Mouse (Mus musculus) heart, embryonic 11.5 days (tissue): ENCODE data around the gene Zfp526. TPM values are rescaled to one million over a fixed set of nuclear protein-coding genes. Genes with fewer than 3 reads are reported as not detected.

Experiments used
- ATAC-seq: fragments of 200-750 bp; cut with Nextera tagmentation; replicated peaks from 2 replicates; pipeline ENCODE4 v1.8.0; 2017; ENCODE audit warnings: moderate library complexity; ENCODE audit not compliant: insufficient number of reproducible peaks, low FRiP score, low TSS enrichment
- H3K27ac ChIP-seq: fragments of 300-500 bp; sonication (generic); 2 replicates; pipeline ENCODE4 v1.5.1; 2014; ENCODE audit warnings: mild to moderate bottlenecking, low read depth, low read length
- H3K27me3 ChIP-seq: fragments of 300-500 bp; sonication (generic); 2 replicates; pipeline ENCODE4 v1.6.1; 2014; ENCODE audit warnings: mild to moderate bottlenecking, low read length, mixed read lengths; ENCODE audit not compliant: control insufficient read depth, insufficient read depth
- H3K36me3 ChIP-seq: fragments of 300-500 bp; sonication (generic); 2 replicates; pipeline ENCODE4 v1.6.1; 2014; ENCODE audit warnings: mild to moderate bottlenecking, low read length, moderate library complexity, mixed read lengths; ENCODE audit not compliant: control insufficient read depth, insufficient read depth
- H3K4me1 ChIP-seq: fragments of 300-500 bp; sonication (generic); 2 replicates; pipeline ENCODE4 v1.6.1; 2014; ENCODE audit warnings: low read length; ENCODE audit not compliant: control insufficient read depth, insufficient read depth
- H3K4me2 ChIP-seq: fragments of 300-500 bp; sonication (generic); 2 replicates; pipeline ENCODE4 v1.6.1; 2014; ENCODE audit warnings: mild to moderate bottlenecking, moderate library complexity
- H3K4me3 ChIP-seq: fragments of 300-500 bp; sonication (generic); 2 replicates; pipeline ENCODE4 v1.5.1; 2014; ENCODE audit warnings: low read depth, low read length
- H3K9ac ChIP-seq: fragments of 300-500 bp; sonication (generic); 2 replicates; pipeline ENCODE4 v1.6.1; 2014; ENCODE audit warnings: mild to moderate bottlenecking, low read depth, low read length, moderate library complexity
- H3K9me3 ChIP-seq: fragments of 300-500 bp; sonication (generic); replicated peaks from 2 replicates; pipeline ENCODE4 v1.6.1; 2016; ENCODE audit warnings: low read length; ENCODE audit not compliant: control insufficient read depth
- WGBS: fragments of 180-500 bp; shearing (Covaris S2); extraction: QIAGEN DNeasy Blood & Tissue Kit; methylation state at CpG from one replicate; pipeline ENCODE4 v1.1.7; 2014; ENCODE audit not compliant: insufficient replicate concordance; 5-methylcytosine and 5-hydroxymethylcytosine counted together
- microRNA-seq: library from miRNA; unstranded; fragments of <30 nt; microRNA quantifications from one replicate; pipeline ENCODE4, GENCODE M21; 2016; ENCODE audit warnings: borderline number of aligned reads
- polyA plus RNA-seq: library from polyadenylated mRNA; unstranded; fragments of >200 nt; fragmentation: Nextera tagmentation; extraction: Ambion mirVana; gene quantifications from 2 replicates; pipeline ENCODE4 v1.2.1, GENCODE M21; 2014

The Zfp526 gene
- polyA plus RNA-seq, 1 experiment from 2014 or later, result 2.7 TPM

GRCm38 (mm10) chr7:25272445-25273258 lies 51.4 kb downstream of the Zfp526 start:
- 72% methylated on average over 38 of the region's 38 CpGs for WGBS

DNA sequence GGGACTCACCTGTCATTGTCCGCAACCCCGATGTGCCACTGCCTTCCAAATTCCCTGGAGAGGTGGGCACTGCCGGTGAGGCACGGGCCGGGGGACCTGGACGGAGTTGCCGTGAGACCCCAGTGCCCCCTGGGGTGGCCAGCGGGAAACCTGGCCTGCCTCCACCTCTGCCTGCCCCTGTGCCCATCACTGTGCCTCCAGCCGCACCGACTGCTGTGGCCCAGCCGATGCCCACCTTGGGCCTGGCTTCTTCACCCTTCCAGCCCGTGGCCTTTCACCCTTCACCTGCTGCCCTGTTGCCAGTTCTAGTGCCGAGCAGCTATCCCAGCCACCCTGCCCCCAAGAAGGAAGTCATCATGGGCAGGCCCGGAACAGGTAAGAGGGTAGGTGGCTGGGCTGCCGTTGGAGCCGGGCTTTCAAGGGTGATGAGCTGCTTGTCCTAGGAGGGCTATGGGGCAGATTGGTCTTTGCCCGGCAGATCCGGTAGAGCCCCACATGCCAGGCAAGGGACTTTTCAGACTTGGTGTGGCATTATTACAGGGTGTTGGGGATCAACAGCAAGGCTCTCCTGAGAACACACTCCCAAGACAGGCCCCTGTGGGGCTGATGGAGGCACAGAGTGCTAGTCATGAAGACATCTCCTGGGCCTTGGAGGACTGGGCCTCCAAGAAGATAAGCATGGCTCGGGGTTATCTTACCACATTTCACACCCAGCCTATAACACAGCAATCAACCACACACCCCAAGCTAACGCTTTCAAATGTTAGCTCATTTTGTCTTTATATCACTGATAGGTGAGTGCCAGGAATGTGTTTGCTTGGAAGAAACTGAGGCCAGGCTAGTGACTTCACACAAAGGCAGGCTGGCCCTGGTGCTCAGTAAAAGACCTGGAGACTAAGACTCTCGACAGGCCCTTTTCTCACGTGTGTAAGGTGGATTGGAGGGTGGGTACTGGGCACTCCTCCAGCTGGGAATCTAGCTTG lies 52.3 kb downstream of the Zfp526 start:
- peak overlapping the region; percentile 9; the same call in 1 of the 2 replicates for H3K4me2 ChIP-seq
- H3K27ac ChIP-seq, result no peak overlapping the region
- H3K9me3 ChIP-seq, result no peaks in the 10 kb centered on the region
- H3K4me1 ChIP-seq, result peaks cover 62% of the 10 kb centered on the region
- 80% methylated on average over 22 of the region's 22 CpGs for WGBS
- peaks cover 16% of the 10 kb centered on the region; the same call in 1 of the 2 replicates for H3K36me3 ChIP-seq
- H3K27me3 ChIP-seq, result no peaks in the 10 kb centered on the region
- 0 out of 2 replicates have a peak overlapping the region, but pooled peaks have one; percentile 5 for H3K4me3 ChIP-seq
- peak overlapping the region; percentile 16; the same call in 1 of the 2 replicates for H3K9ac ChIP-seq
- no peak for ATAC-seq

More at GRCm38 (mm10) chr7:25272445-25273258, 51.4 kb downstream of the Zfp526 start:
- no peak overlapping the region for H3K4me2 ChIP-seq
- H3K4me1 ChIP-seq, result peaks cover 58% of the 10 kb centered on the region
- peaks cover 16% of the 10 kb centered on the region; the same call in 1 of the 2 replicates for H3K36me3 ChIP-seq
- H3K27ac ChIP-seq, result no peak overlapping the region
- H3K9ac ChIP-seq, result no peak overlapping the region
- no peak for ATAC-seq
- H3K9me3 ChIP-seq, result no peaks in the 10 kb centered on the region
- H3K27me3 ChIP-seq, result no peaks in the 10 kb centered on the region
- H3K4me3 ChIP-seq, result no peak overlapping the region

- peaks cover 57% of the 10 kb centered on the region for H3K4me1 ChIP-seq
These were observed 53.3 kb downstream of the Zfp526 start for GRCm38 (mm10) chr7:25274571-25274970.

DNA sequence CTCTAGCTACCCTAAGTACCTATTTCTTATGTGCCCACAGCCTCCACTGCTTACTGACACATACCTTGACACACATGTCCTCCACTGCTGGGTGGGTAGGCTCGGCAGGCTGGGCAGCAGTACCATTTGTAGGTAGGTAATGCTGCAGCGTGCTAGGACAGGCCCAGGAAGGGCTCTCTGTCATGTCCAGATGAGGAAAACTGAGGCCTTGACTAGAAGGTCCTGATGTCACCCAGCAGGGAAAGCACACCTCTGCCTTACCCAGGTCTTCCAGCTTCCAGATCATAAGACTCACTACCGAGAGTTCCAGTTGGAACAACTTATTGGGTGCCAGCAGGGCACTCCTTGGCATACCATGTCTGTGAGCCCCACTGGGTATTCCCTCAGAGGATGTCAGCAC lies 53.8 kb downstream of the Zfp526 start:
- no peaks in the 10 kb centered on the region for H3K9me3 ChIP-seq
- no peak overlapping the region for H3K27ac ChIP-seq
- H3K27me3 ChIP-seq, result no peaks in the 10 kb centered on the region
- H3K36me3 ChIP-seq, result peaks cover 16% of the 10 kb centered on the region; the same call in 1 of the 2 replicates
- H3K4me2 ChIP-seq, result no peak overlapping the region
- WGBS, result 87% methylated on average over 3 of the region's 3 CpGs
- no peak overlapping the region for H3K4me3 ChIP-seq
- no peak for ATAC-seq
- peaks cover 57% of the 10 kb centered on the region for H3K4me1 ChIP-seq
- H3K9ac ChIP-seq, result peak overlapping the region; percentile 59; the same call in 1 of the 2 replicates

More at GRCm38 (mm10) chr7:25274571-25274970, 53.3 kb downstream of the Zfp526 start:
- no peaks in the 10 kb centered on the region for H3K9me3 ChIP-seq
- no peaks in the 10 kb centered on the region for H3K27me3 ChIP-seq
- H3K4me3 ChIP-seq, result no peak overlapping the region
- ATAC-seq, result no peak
- peak overlapping the region; percentile 7 for H3K9ac ChIP-seq
- H3K36me3 ChIP-seq, result peaks cover 16% of the 10 kb centered on the region; the same call in 1 of the 2 replicates
- no peak overlapping the region for H3K27ac ChIP-seq
- H3K4me2 ChIP-seq, result no peak overlapping the region
- WGBS, result 65% methylated on average over 5 of the region's 5 CpGs

GRCm38 (mm10) chr7:25275555-25276298 lies 54.5 kb downstream of the Zfp526 start:
- no peak for ATAC-seq
- Histone ChIP-seq H3K9ac (peak overlapping the region; percentile 59; the same call in 1 of the 2 replicates), H3K36me3 (peaks cover 16% of the 10 kb centered on the region; the same call in 1 of the 2 replicates), H3K4me3 (no peak overlapping the region), H3K4me2 (peak overlapping the region; percentile 32), H3K9me3 (no peaks in the 10 kb centered on the region), H3K27ac (peak overlapping the region; percentile 6; the same call in 1 of the 2 replicates), H3K27me3 (no peaks in the 10 kb centered on the region), H3K4me1 (peaks cover 61% of the 10 kb centered on the region)
- 47% methylated on average over 9 of the region's 9 CpGs for WGBS

Small RNA genes lying within 50 kb of the gene (microRNA-seq; reads per million reads assigned to microRNA genes)
- gene Mir7048, result not detected

Other genes starting within 250 kb of the Zfp526 start
- 157 and 163 TPM in 2 replicates for gene Rabac1, start 248.7 kb upstream of the Zfp526 start, polyA plus RNA-seq
- gene Atp1a3, start 215.5 kb upstream of the Zfp526 start, polyA plus RNA-seq, result 2.3 and 4.1 TPM in 2 replicates
- 5.7 and 8.1 TPM in 2 replicates for gene Grik5, start 149.1 kb upstream of the Zfp526 start, polyA plus RNA-seq
- gene Zfp574, start 148.9 kb upstream of the Zfp526 start, polyA plus RNA-seq, result 14.9 and 15.7 TPM in 2 replicates
- gene Pou2f2, start 41.7 kb upstream of the Zfp526 start, polyA plus RNA-seq, result 0.68 and 0.83 TPM in 2 replicates
- 5.3 and 6.7 TPM in 2 replicates for gene Dedd2, start 810 bp upstream of the Zfp526 start, polyA plus RNA-seq
- 10.4 and 11.6 TPM in 2 replicates for gene Gsk3a, start 16.4 kb downstream of the Zfp526 start, polyA plus RNA-seq
- gene Erf, start 29.3 kb downstream of the Zfp526 start, polyA plus RNA-seq, result 20.5 and 25.0 TPM in 2 replicates
- 25.0 and 31.5 TPM in 2 replicates for gene Cic, start 46.3 kb downstream of the Zfp526 start, polyA plus RNA-seq
- gene Pafah1b3, start 76.6 kb downstream of the Zfp526 start, polyA plus RNA-seq, result 141 and 158 TPM in 2 replicates
- gene Prr19, start 80.0 kb downstream of the Zfp526 start, polyA plus RNA-seq, result 0.54 and 0.63 TPM in 2 replicates
- gene Tmem145, start 84.7 kb downstream of the Zfp526 start, polyA plus RNA-seq, result 0.17 and 0.25 TPM in 2 replicates
- gene Megf8, start 95.7 kb downstream of the Zfp526 start, polyA plus RNA-seq, result 6.2 and 6.9 TPM in 2 replicates
- gene Cnfn, start 148.3 kb downstream of the Zfp526 start, polyA plus RNA-seq, result not detected in 2 replicates
- 1.6 and 2.1 TPM in 2 replicates for gene Lipe, start 177.3 kb downstream of the Zfp526 start, polyA plus RNA-seq
- not detected in 2 replicates for gene Cxcl17, start 191.5 kb downstream of the Zfp526 start, polyA plus RNA-seq